Mouse (Mus musculus): ENCODE results near the gene Ruvbl1. TPM values are rescaled to one million over a fixed set of nuclear protein-coding genes. Genes with fewer than 3 reads are reported as not detected.

Ruvbl1 gene
- polyA plus RNA-seq, 1 experiment from 2014 or later = 138 TPM

DNA sequence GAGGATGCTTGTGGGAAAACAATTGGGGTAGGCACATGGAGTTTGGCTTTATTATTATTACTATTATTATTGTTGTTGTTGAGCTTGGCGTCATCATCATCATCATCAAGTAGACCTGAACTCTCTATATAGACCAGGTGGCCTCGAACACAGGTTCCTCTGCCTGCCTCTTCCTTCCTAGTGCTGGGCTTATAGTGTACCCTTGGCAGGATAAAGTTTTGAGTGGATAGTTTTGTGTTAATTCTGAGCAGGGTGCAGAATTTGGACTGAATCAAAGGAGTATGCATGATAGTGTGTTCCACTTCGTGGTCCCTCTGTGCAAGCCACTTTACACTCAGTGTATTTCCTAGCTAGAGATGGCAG is 35.2 kb downstream of the Ruvbl1 start:
- Histone ChIP-seq H3K27me3 (replicated peaks) (no peaks in the 10 kb centered on the region), H3K9ac (peak overlapping the region; percentile 69), H3K36me3 (peaks cover 63% of the 10 kb centered on the region), H3K4me1 (peaks cover 70% of the 10 kb centered on the region), H3K9me3 (replicated peaks) (no peaks in the 10 kb centered on the region), H3K4me3 (peak overlapping the region; percentile 60), H3K4me2 (peak overlapping the region; percentile 81), H3K27ac (peak overlapping the region; percentile 94)
- no peak for ATAC-seq
- 10% methylated on average over 3 of the region's 3 CpGs for WGBS (ENCODE audit: insufficient replicate concordance)

GRCm38 (mm10) chr6:88502030-88502970 is 37.1 kb downstream of the Ruvbl1 start:
- Histone ChIP-seq H3K9ac (peak overlapping the region; percentile 63), H3K4me1 (peaks cover 62% of the 10 kb centered on the region), H3K36me3 (peaks cover 63% of the 10 kb centered on the region), H3K27ac (peak overlapping the region; percentile 94), H3K9me3 (replicated peaks) (no peaks in the 10 kb centered on the region), H3K27me3 (replicated peaks) (no peaks in the 10 kb centered on the region), H3K4me2 (peak overlapping the region; percentile 63), H3K4me3 (no peak overlapping the region)
- whole genome bisulfite sequencing (ENCODE audit: insufficient replicate concordance) = 18% methylated on average over 13 of the region's 13 CpGs
- ATAC-seq = peak; percentile 75

- Histone ChIP-seq H3K4me1 (peaks cover 62% of the 10 kb centered on the region), H3K36me3 (peaks cover 63% of the 10 kb centered on the region), H3K4me3 (no peak overlapping the region), H3K9me3 (replicated peaks) (no peaks in the 10 kb centered on the region), H3K27me3 (replicated peaks) (no peaks in the 10 kb centered on the region), H3K27ac (peak overlapping the region; percentile 94), H3K4me2 (peak overlapping the region; percentile 63), H3K9ac (peak overlapping the region; percentile 23; the same call in 1 of the 2 replicates)
- no peak for ATAC-seq
- 74% methylated on average over 4 of the region's 4 CpGs for WGBS (ENCODE audit: insufficient replicate concordance)
Observed at GRCm38 (mm10) chr6:88503044-88503443, 37.8 kb downstream of the Ruvbl1 start.

DNA sequence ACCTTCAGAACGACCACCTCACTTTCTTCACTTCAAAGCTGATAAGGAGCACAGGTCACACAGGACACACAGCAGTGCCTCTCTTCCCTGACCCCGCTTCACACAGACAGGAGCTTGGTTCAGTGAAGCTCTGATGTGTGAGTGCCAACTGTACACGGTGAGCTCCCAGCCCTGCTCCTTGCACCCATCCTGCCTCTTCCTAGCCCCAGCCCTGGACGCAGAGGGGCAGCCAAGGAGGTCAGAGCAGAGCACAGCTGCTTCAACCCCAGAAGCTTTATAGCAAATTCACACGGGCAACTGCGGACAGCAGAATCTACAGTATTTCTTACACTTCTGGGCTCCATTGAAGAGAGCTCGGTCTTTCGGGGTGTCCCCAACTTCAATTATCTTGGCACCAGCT is 48.8 kb downstream of the Ruvbl1 start:
- Histone ChIP-seq H3K27ac (no peak overlapping the region), H3K9ac (no peak overlapping the region), H3K4me2 (no peak overlapping the region), H3K9me3 (replicated peaks) (no peaks in the 10 kb centered on the region), H3K4me1 (peaks cover 39% of the 10 kb centered on the region), H3K36me3 (peaks cover 83% of the 10 kb centered on the region), H3K27me3 (replicated peaks) (no peaks in the 10 kb centered on the region), H3K4me3 (no peak overlapping the region)
- ATAC-seq = no peak
- WGBS (ENCODE audit: insufficient replicate concordance) = 84% methylated on average over 8 of the region's 8 CpGs

GRCm38 (mm10) chr6:88514546-88514945 is 49.3 kb downstream of the Ruvbl1 start:
- H3K36me3 ChIP-seq = peaks cover 77% of the 10 kb centered on the region
- peaks cover 45% of the 10 kb centered on the region for H3K4me1 ChIP-seq
- 72% methylated on average over 4 of the region's 4 CpGs for WGBS (ENCODE audit: insufficient replicate concordance)
- H3K9ac ChIP-seq = no peak overlapping the region
- ATAC-seq = no peak
- H3K4me3 ChIP-seq = no peak overlapping the region
- H3K27me3 ChIP-seq (replicated peaks) = no peaks in the 10 kb centered on the region
- no peak overlapping the region for H3K4me2 ChIP-seq
- no peaks in the 10 kb centered on the region for H3K9me3 ChIP-seq (replicated peaks)
- H3K27ac ChIP-seq = no peak overlapping the region

DNA sequence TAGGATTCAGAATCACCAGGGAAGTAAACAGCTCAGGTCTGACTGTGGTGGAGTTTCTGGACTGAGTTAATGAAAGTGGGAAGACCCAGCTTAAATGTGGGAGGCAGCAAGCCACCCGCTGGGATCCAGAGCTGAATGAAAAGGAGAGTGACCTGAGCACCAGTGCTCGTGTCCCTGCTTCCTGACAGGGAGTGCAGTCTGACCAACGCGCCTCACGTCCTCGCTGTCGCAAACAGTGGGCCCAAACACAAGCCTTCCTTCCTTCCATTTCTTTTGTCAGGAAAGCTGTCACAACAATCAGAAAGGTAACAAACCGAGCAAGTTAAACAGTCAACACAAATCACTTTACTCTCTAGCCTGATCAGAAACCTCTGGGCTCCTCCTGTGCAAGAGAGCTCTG is 50.8 kb downstream of the Ruvbl1 start:
- 86% methylated on average over 8 of the region's 8 CpGs for WGBS (ENCODE audit: insufficient replicate concordance)
- Histone ChIP-seq H3K4me2 (no peak overlapping the region), H3K27me3 (replicated peaks) (no peaks in the 10 kb centered on the region), H3K27ac (no peak overlapping the region), H3K9me3 (replicated peaks) (no peaks in the 10 kb centered on the region), H3K9ac (no peak overlapping the region), H3K36me3 (peaks cover 63% of the 10 kb centered on the region), H3K4me3 (no peak overlapping the region), H3K4me1 (peaks cover 48% of the 10 kb centered on the region)
- no peak for ATAC-seq

- Histone ChIP-seq H3K4me1 (peaks cover 48% of the 10 kb centered on the region), H3K4me3 (peak overlapping the region; percentile 94), H3K9me3 (replicated peaks) (no peaks in the 10 kb centered on the region), H3K36me3 (peaks cover 56% of the 10 kb centered on the region), H3K27ac (0 out of 2 replicates have a peak overlapping the region, but pooled peaks have one; percentile 25), H3K27me3 (replicated peaks) (no peaks in the 10 kb centered on the region), H3K4me2 (peak overlapping the region; percentile 94), H3K9ac (peak overlapping the region; percentile 95)
- no peak for ATAC-seq
- 45% methylated on average over 5 of the region's 5 CpGs for WGBS (ENCODE audit: insufficient replicate concordance)
Observed at GRCm38 (mm10) chr6:88516667-88517066, 51.5 kb downstream of the Ruvbl1 start.

GRCm38 (mm10) chr6:88517701-88518403 is 52.6 kb downstream of the Ruvbl1 start:
- Histone ChIP-seq H3K9ac (peak overlapping the region; percentile 95), H3K4me2 (peak overlapping the region; percentile 94), H3K9me3 (replicated peaks) (no peaks in the 10 kb centered on the region), H3K4me1 (peaks cover 53% of the 10 kb centered on the region), H3K27ac (peak overlapping the region; percentile 93), H3K36me3 (peaks cover 44% of the 10 kb centered on the region), H3K4me3 (peak overlapping the region; percentile 94), H3K27me3 (replicated peaks) (no peaks in the 10 kb centered on the region)
- WGBS (ENCODE audit: insufficient replicate concordance) = 8% methylated on average over 18 of the region's 18 CpGs
- no peak for ATAC-seq

- H3K4me3 ChIP-seq = peak within 1 kb of the TSS; percentile 94
- H3K4me2 ChIP-seq = peak within 1 kb of the TSS; percentile 94
- peak; percentile 95 for ATAC-seq
- H3K27ac ChIP-seq = peak within 1 kb of the TSS; percentile 93
- H3K27me3 ChIP-seq (replicated peaks) = no peaks in the 10 kb centered on the region
- peaks cover 53% of the 10 kb centered on the region for H3K4me1 ChIP-seq
- peaks cover 36% of the 10 kb centered on the region for H3K36me3 ChIP-seq
- H3K9me3 ChIP-seq (replicated peaks) = no peaks in the 10 kb centered on the region
- peak within 1 kb of the TSS; percentile 95 for H3K9ac ChIP-seq
- WGBS (ENCODE audit: insufficient replicate concordance) = under 1% methylated on average over 80 of the region's 80 CpGs
Observed at GRCm38 (mm10) chr6:88518404-88519263, 53.4 kb downstream of the Ruvbl1 start, which contains the start of gene Sec61a1. Gene Sec61a1, minus strand, starts transcription at chr6:88518905.

GRCm38 (mm10) chr6:88521821-88522220 is 56.6 kb downstream of the Ruvbl1 start:
- no peak overlapping the region for H3K4me3 ChIP-seq
- no peaks in the 10 kb centered on the region for H3K9me3 ChIP-seq (replicated peaks)
- WGBS (ENCODE audit: insufficient replicate concordance) = 76% methylated on average over 7 of the region's 7 CpGs
- ATAC-seq = no peak
- peaks cover 5% of the 10 kb centered on the region for H3K36me3 ChIP-seq
- H3K27ac ChIP-seq = no peak overlapping the region
- H3K4me1 ChIP-seq = peaks cover 27% of the 10 kb centered on the region
- no peak overlapping the region for H3K9ac ChIP-seq
- H3K27me3 ChIP-seq (replicated peaks) = no peaks in the 10 kb centered on the region
- H3K4me2 ChIP-seq = no peak overlapping the region

DNA sequence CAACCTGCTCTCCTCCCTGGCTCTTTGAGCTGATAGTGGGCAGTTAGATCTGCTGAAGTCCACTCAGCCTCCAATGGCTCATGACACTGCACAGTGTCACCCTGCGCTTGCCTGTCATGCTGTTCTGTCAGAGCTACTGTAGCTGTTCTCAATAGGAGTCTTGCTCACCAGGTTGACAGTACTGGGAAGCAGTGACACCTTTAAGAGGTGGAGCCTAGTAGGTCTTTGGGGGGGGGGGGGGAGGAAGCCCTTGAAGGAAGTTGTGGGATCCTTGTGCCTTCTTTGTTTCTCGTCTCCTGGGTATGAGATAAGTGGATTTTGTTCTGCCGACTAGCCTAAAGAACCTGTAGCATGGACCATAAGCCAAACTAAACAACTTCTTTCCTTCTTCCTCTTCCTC is 57.4 kb downstream of the Ruvbl1 start:
- no peak for ATAC-seq
- H3K4me1 ChIP-seq = peaks cover 19% of the 10 kb centered on the region

More for the DNA sequence above, 57.4 kb downstream of the Ruvbl1 start:
- Histone ChIP-seq H3K27me3 (replicated peaks) (no peaks in the 10 kb centered on the region), H3K9me3 (replicated peaks) (no peaks in the 10 kb centered on the region), H3K27ac (no peak overlapping the region), H3K4me2 (no peak overlapping the region), H3K36me3 (no peaks in the 10 kb centered on the region), H3K9ac (no peak overlapping the region; the same call in 1 of the 2 replicates), H3K4me3 (no peak overlapping the region)
- 20% methylated on average over 3 of the region's 3 CpGs for WGBS (ENCODE audit: insufficient replicate concordance)
